Mouse (Mus musculus): ENCODE measurements at regions not wholly inside any gene's neighbourhood (a gene's known extent, or its start where the extent isn't known, plus 50 kb on each side); places are given as distances from the start of the nearest gene placed in this dataset.

- Histone ChIP-seq H3K4me1 (ENCODE audit: insufficient read depth, low read length) (no peaks in the 10 kb centered on the region), H3K4me2 (ENCODE audit: low read depth, low read length) (no peak overlapping the region), H3K27ac (no peak overlapping the region), H3K27me3 (ENCODE audit: insufficient read depth, low read length) (no peaks in the 10 kb centered on the region), H3K9me3 (ENCODE audit: low read length) (no peaks in the 10 kb centered on the region), H3K9ac (replicated peaks; ENCODE audit: low read length) (no peak overlapping the region), H3K4me3 (ENCODE audit: low read length) (no peak overlapping the region), H3K36me3 (ENCODE audit: insufficient read depth, low read length) (no peaks in the 10 kb centered on the region)
- no peak for ATAC-seq
- no peak for DNase-seq (ENCODE audit: low spot score)
- 84% methylated on average over 6 of the region's 6 CpGs for WGBS
- no peak for TF ChIP-seq CTCF (IDR thresholded peaks at IDR 0.05; ENCODE audit: low read depth)
Measured at GRCm38 (mm10) chr17:55359305-55359704, 85.9 kb upstream of the St6gal2 start.

GRCm38 (mm10) chr17:55367064-55367463, 78.1 kb upstream of the St6gal2 start:
- Histone ChIP-seq H3K4me2 (ENCODE audit: low read depth, low read length) (no peak overlapping the region), H3K9ac (replicated peaks; ENCODE audit: low read length) (no peak overlapping the region), H3K9me3 (ENCODE audit: low read length) (no peaks in the 10 kb centered on the region), H3K27ac (peak overlapping the region; percentile 68), H3K36me3 (ENCODE audit: insufficient read depth, low read length) (no peaks in the 10 kb centered on the region), H3K4me1 (ENCODE audit: insufficient read depth, low read length) (no peaks in the 10 kb centered on the region), H3K27me3 (ENCODE audit: insufficient read depth, low read length) (no peaks in the 10 kb centered on the region), H3K4me3 (ENCODE audit: low read length) (no peak overlapping the region)
- no peak for TF ChIP-seq CTCF (IDR thresholded peaks at IDR 0.05; ENCODE audit: low read depth)
- DNase-seq (ENCODE audit: low spot score): peak; percentile 1
- 88% methylated on average over 1 of the region's 1 CpGs for WGBS
- ATAC-seq: peak; percentile 68

- peak overlapping the region; percentile 68 for H3K27ac ChIP-seq
- peak; percentile 95 for ATAC-seq
Measured at GRCm38 (mm10) chr17:55367464-55368207, 77.5 kb upstream of the St6gal2 start.

More at GRCm38 (mm10) chr17:55367464-55368207, 77.5 kb upstream of the St6gal2 start:
- WGBS: 71% methylated on average over 7 of the region's 7 CpGs
- TF ChIP-seq CTCF (IDR thresholded peaks at IDR 0.05; ENCODE audit: low read depth): no peak
- Histone ChIP-seq H3K4me3 (ENCODE audit: low read length) (no peak overlapping the region), H3K36me3 (ENCODE audit: insufficient read depth, low read length) (no peaks in the 10 kb centered on the region), H3K4me2 (ENCODE audit: low read depth, low read length) (no peak overlapping the region), H3K4me1 (ENCODE audit: insufficient read depth, low read length) (no peaks in the 10 kb centered on the region), H3K9me3 (ENCODE audit: low read length) (no peaks in the 10 kb centered on the region), H3K27me3 (ENCODE audit: insufficient read depth, low read length) (no peaks in the 10 kb centered on the region), H3K9ac (replicated peaks; ENCODE audit: low read length) (no peak overlapping the region)
- peak; percentile 66 for DNase-seq (ENCODE audit: low spot score)

All from hindbrain, postnatal 0 days (tissue).